Mouse (Mus musculus): ENCODE measurements at regions not wholly inside any gene's neighbourhood (a gene's known extent, or its start where the extent isn't known, plus 50 kb on each side); places are given as distances from the start of the nearest gene placed in this dataset.
A peak's percentile ranks its signal among the peaks of the same experiment; 100 is the strongest.

GRCm38 (mm10) chr6:143287322-143287721 lies 120.3 kb downstream of the Etnk1 start:
- no peak for DNase-seq

GRCm38 (mm10) chr6:143288491-143289130 lies 121.6 kb downstream of the Etnk1 start:
- DNase-seq = peak; percentile 25 to 30

- no peak for DNase-seq
Observed at GRCm38 (mm10) chr6:143293648-143294047, 126.6 kb downstream of the Etnk1 start.

GRCm38 (mm10) chr6:143298391-143298790 lies 131.4 kb downstream of the Etnk1 start:
- DNase-seq = no peak

- DNase-seq = no peak
Observed at GRCm38 (mm10) chr6:143301414-143301813, 134.4 kb downstream of the Etnk1 start.

- no peak for DNase-seq
Observed at GRCm38 (mm10) chr6:143307327-143307726, 140.3 kb downstream of the Etnk1 start.

- DNase-seq = no peak
Observed at GRCm38 (mm10) chr6:143315859-143316258, 148.8 kb downstream of the Etnk1 start.

- peak in 1 of 2 experiments; percentile 48 for DNase-seq
Observed at GRCm38 (mm10) chr6:143320426-143320825, 153.4 kb downstream of the Etnk1 start.

- peak; percentile 62 to 67 for DNase-seq
Observed at GRCm38 (mm10) chr6:143324636-143325035, 157.6 kb downstream of the Etnk1 start.

GRCm38 (mm10) chr6:143326956-143327722 lies 160.1 kb downstream of the Etnk1 start:
- DNase-seq = no peak

GRCm38 (mm10) chr6:143327788-143328187 lies 160.8 kb downstream of the Etnk1 start:
- DNase-seq = no peak

GRCm38 (mm10) chr6:143328202-143328601 lies 161.2 kb downstream of the Etnk1 start:
- DNase-seq = no peak

- DNase-seq = no peak
Observed at GRCm38 (mm10) chr6:143329096-143329495, 162.1 kb downstream of the Etnk1 start.

GRCm38 (mm10) chr6:143333493-143333892 lies 166.5 kb downstream of the Etnk1 start:
- no peak for DNase-seq

GRCm38 (mm10) chr6:143336574-143336973 lies 169.6 kb downstream of the Etnk1 start:
- peak; percentile 33 to 38 for DNase-seq

- DNase-seq = no peak
Observed at GRCm38 (mm10) chr6:143349000-143349399, 182.0 kb downstream of the Etnk1 start.

- peak; percentile 89 for DNase-seq
Observed at GRCm38 (mm10) chr6:143359320-143360032, 192.5 kb downstream of the Etnk1 start.

GRCm38 (mm10) chr6:143361149-143361725 lies 194.2 kb downstream of the Etnk1 start:
- no peak for DNase-seq

GRCm38 (mm10) chr6:143361963-143362362 lies 194.9 kb downstream of the Etnk1 start:
- DNase-seq = no peak

GRCm38 (mm10) chr6:143365840-143366239 lies 198.8 kb downstream of the Etnk1 start:
- DNase-seq = no peak

- DNase-seq = no peak
Observed at GRCm38 (mm10) chr6:143367804-143368203, 200.8 kb downstream of the Etnk1 start.

GRCm38 (mm10) chr6:143368646-143369045 lies 201.6 kb downstream of the Etnk1 start:
- no peak for DNase-seq

GRCm38 (mm10) chr6:143372487-143372886 lies 205.5 kb downstream of the Etnk1 start:
- DNase-seq = peak; percentile 32 to 33

Data from cerebellum, postnatal 10 days (tissue).